Mouse (Mus musculus) heart, postnatal 0 days (tissue): Measurements from ENCODE around the gene Meis1.

Experiments
- CTCF ChIP-seq: IDR thresholded peaks from 2 replicates; pipeline ENCODE4 v1.5.1; 2016; ENCODE audit warnings: antibody characterized with exemption, control low read depth, low read depth
- EP300 ChIP-seq: IDR thresholded peaks from 2 replicates; pipeline ENCODE4 v1.6.1; 2016; ENCODE audit warnings: antibody characterized with exemption, low read depth

GRCm38 (mm10) chr11:18883987-18884386, 134.8 kb downstream of the Meis1 start:
- TF ChIP-seq CTCF (no peak), EP300 (no peak)
